Mouse (Mus musculus): ENCODE results near the gene Nrgn.

- TF ChIP-seq POLR2A (IDR thresholded peaks at IDR 0.05; ENCODE audit: low read depth, low read length) (no peak), CTCF (IDR thresholded peaks at IDR 0.05; ENCODE audit: extremely low read depth, insufficient read length, insufficient replicate concordance, low read depth, low read length) (no peak)
Observed at GRCm38 (mm10) chr9:37525461-37525860, 27.2 kb downstream of the Nrgn start.

All from small intestine, adult 2 months (tissue).